Mouse (Mus musculus) neural tube, embryonic 10.5 days (tissue): Measurements from ENCODE around the gene Swap70.

Experiments used
- DNase-seq: peaks from one replicate; pipeline ENCODE4 v3.0.0-alpha.2; 2017; ENCODE audit warnings: low spot score; ENCODE audit errors: extremely low spot score

Gene Swap70

GRCm38 (mm10) chr7:110271814-110272213 lies 50.3 kb downstream of the Swap70 start:
- no peak for DNase-seq

GRCm38 (mm10) chr7:110272434-110272833 lies 50.9 kb downstream of the Swap70 start:
- DNase-seq, result no peak

- no peak for DNase-seq
These were observed 56.3 kb downstream of the Swap70 start for GRCm38 (mm10) chr7:110277734-110278245.

- no peak for DNase-seq
These were observed 57.7 kb downstream of the Swap70 start for GRCm38 (mm10) chr7:110279183-110279582.

GRCm38 (mm10) chr7:110281435-110282256 lies 60.1 kb downstream of the Swap70 start:
- DNase-seq, result no peak

GRCm38 (mm10) chr7:110282797-110283196 lies 61.3 kb downstream of the Swap70 start:
- no peak for DNase-seq

GRCm38 (mm10) chr7:110283484-110284275 lies 62.2 kb downstream of the Swap70 start:
- no peak for DNase-seq

- no peak for DNase-seq
These were observed 63.8 kb downstream of the Swap70 start for GRCm38 (mm10) chr7:110285076-110285848.

GRCm38 (mm10) chr7:110285849-110286151 lies 64.3 kb downstream of the Swap70 start:
- DNase-seq, result no peak

- DNase-seq, result no peak
These were observed 64.8 kb downstream of the Swap70 start for GRCm38 (mm10) chr7:110286198-110286732.

GRCm38 (mm10) chr7:110286838-110287475 lies 65.4 kb downstream of the Swap70 start:
- DNase-seq, result peak; percentile 87

- DNase-seq, result no peak
These were observed 66.1 kb downstream of the Swap70 start for GRCm38 (mm10) chr7:110287476-110288071.

- no peak for DNase-seq
These were observed 66.7 kb downstream of the Swap70 start for GRCm38 (mm10) chr7:110288191-110288604.

- no peak for DNase-seq
These were observed 67.2 kb downstream of the Swap70 start for GRCm38 (mm10) chr7:110288731-110289191.

- DNase-seq, result no peak
These were observed 68.1 kb downstream of the Swap70 start for GRCm38 (mm10) chr7:110289647-110290046.

- DNase-seq, result peak; percentile 80
These were observed 75.5 kb downstream of the Swap70 start for GRCm38 (mm10) chr7:110296889-110297603.

GRCm38 (mm10) chr7:110297611-110298010 lies 76.1 kb downstream of the Swap70 start:
- DNase-seq, result no peak

GRCm38 (mm10) chr7:110298090-110298489 lies 76.6 kb downstream of the Swap70 start:
- DNase-seq, result peak; percentile 17

- no peak for DNase-seq
These were observed 77.4 kb downstream of the Swap70 start for GRCm38 (mm10) chr7:110298739-110299410.
